Mouse (Mus musculus): Measurements from ENCODE around the gene Tedc1. TPM values are rescaled to one million over a fixed set of nuclear protein-coding genes. Genes with fewer than 3 reads are reported as not detected.
A peak's percentile ranks its signal among the peaks of the same experiment; 100 is the strongest.

Gene Tedc1
- polyA plus RNA-seq, 1 experiment: 7.6 TPM

DNA sequence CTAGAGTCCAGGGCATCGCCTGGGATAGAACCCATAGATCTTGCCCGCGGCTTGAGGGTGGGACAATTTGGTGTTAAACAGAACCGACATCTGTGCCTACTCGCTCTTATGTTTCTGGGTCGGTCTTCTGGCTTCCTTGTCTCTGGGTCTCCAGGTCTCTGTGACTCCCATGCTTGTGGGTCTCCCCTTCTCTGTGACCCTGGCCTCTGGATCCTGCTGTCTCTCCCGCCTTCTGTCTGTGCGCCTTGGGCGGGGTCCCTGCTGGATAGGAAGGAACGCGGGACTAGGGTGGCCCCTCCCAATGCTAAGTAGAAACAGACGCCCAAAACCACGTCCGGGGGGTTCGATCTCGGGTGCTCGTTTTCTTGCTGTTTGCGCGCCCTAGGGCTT is 4.0 kb upstream of the Tedc1 start:
- peaks cover 76% of the 10 kb centered on the region for H3K4me1 ChIP-seq

DNA sequence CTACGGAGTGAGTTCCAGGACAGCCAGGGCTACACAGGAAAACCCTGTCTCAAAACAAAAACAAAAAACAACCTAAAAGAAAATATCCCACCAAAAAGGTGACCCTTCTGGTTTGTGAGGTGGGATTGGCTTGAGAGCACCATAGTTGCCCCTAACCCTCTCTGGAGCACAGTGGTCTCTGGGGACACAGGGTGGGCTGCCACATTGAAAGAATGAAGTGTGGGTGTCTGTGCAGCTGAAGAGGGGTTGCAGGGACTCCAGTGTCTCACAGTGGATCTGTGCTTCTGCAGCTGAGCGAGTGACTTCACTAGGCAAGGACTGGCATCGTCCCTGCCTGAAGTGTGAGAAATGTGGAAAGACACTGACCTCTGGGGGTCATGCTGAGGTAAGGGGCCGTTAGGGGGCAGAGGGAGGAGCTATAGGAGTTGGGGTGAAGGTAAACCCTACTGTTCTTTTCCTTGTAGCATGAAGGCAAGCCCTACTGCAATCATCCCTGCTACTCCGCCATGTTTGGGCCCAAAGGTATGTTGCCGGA is 3.2 kb upstream of the Tedc1 start:
- no peak overlapping the region for H3K4me3 ChIP-seq (replicated peaks)
- peaks cover 72% of the 10 kb centered on the region for H3K4me1 ChIP-seq
- H3K27me3 ChIP-seq (replicated peaks): peaks cover 46% of the 10 kb centered on the region
- TF ChIP-seq GATA1 (IDR thresholded peaks at IDR 0.05; ENCODE audit: borderline replicate concordance, low read length) (no peak), FLI1 (IDR thresholded peaks at IDR 0.05; ENCODE audit: low read length) (no peak)
- H3K36me3 ChIP-seq (replicated peaks; ENCODE audit: low read length): peaks cover 6% of the 10 kb centered on the region
- no peaks in the 10 kb centered on the region for H3K9me3 ChIP-seq

More for the DNA sequence above, 4.0 kb upstream of the Tedc1 start:
- H3K36me3 ChIP-seq (replicated peaks; ENCODE audit: low read length): no peaks in the 10 kb centered on the region
- H3K9me3 ChIP-seq: no peaks in the 10 kb centered on the region
- H3K4me3 ChIP-seq (replicated peaks): peak overlapping the region; percentile 94
- TF ChIP-seq GATA1 (IDR thresholded peaks at IDR 0.05; ENCODE audit: borderline replicate concordance, low read length) (no peak), FLI1 (IDR thresholded peaks at IDR 0.05; ENCODE audit: low read length) (no peak)
- peaks cover 52% of the 10 kb centered on the region for H3K27me3 ChIP-seq (replicated peaks)

DNA sequence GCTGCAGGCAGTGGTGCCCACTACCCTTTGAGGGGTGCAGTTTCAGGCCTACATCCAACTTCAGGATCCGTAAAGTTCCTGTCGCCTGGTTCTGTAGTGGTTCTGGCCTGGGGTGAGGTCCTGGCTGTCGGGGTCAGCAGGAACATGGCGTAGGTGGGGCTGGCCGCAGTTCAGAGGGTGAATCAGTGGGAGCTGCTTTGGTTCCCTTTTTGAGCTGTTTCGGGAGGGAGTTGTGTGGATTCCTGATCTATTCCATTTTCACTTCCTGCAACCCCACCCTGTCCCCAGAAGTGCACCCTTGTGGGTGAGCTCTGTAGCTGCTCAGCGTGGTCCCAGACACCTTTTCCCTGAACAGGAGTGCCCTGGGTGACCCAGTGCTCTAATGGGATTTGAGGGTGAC is 2.2 kb upstream of the Tedc1 start:
- TF ChIP-seq GATA1 (IDR thresholded peaks at IDR 0.05; ENCODE audit: borderline replicate concordance, low read length): no peak
- TF ChIP-seq FLI1 (IDR thresholded peaks at IDR 0.05; ENCODE audit: low read length): no peak
- Histone ChIP-seq H3K4me1 (peaks cover 66% of the 10 kb centered on the region), H3K27me3 (replicated peaks) (peaks cover 39% of the 10 kb centered on the region), H3K4me3 (replicated peaks) (no peak overlapping the region), H3K9me3 (no peaks in the 10 kb centered on the region), H3K36me3 (replicated peaks; ENCODE audit: low read length) (peaks cover 10% of the 10 kb centered on the region)

DNA sequence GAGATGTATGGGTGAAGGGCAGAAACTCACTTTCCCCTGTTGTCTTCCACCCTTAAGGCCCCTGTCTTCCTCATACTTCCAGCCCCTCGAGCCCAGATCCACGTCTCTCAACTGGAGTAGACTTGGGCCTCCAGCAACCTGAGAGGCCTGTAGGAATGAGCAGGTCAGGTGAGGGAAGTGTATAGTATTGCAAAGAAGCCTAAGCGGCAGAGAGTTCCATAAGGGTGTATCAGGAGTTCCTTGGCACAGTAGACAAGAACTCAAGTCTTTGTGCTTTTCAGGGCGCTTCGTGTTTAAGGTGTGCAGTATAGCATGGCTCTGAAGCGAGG is 1.5 kb upstream of the Tedc1 start:
- peaks cover 32% of the 10 kb centered on the region for H3K27me3 ChIP-seq (replicated peaks)
- peaks cover 15% of the 10 kb centered on the region for H3K36me3 ChIP-seq (replicated peaks; ENCODE audit: low read length)
- H3K4me3 ChIP-seq (replicated peaks): peak overlapping the region; percentile 97
- H3K4me1 ChIP-seq: peaks cover 62% of the 10 kb centered on the region
- no peak for TF ChIP-seq GATA1 (IDR thresholded peaks at IDR 0.05; ENCODE audit: borderline replicate concordance, low read length)
- no peak for TF ChIP-seq FLI1 (IDR thresholded peaks at IDR 0.05; ENCODE audit: low read length)
- H3K9me3 ChIP-seq: no peaks in the 10 kb centered on the region

DNA sequence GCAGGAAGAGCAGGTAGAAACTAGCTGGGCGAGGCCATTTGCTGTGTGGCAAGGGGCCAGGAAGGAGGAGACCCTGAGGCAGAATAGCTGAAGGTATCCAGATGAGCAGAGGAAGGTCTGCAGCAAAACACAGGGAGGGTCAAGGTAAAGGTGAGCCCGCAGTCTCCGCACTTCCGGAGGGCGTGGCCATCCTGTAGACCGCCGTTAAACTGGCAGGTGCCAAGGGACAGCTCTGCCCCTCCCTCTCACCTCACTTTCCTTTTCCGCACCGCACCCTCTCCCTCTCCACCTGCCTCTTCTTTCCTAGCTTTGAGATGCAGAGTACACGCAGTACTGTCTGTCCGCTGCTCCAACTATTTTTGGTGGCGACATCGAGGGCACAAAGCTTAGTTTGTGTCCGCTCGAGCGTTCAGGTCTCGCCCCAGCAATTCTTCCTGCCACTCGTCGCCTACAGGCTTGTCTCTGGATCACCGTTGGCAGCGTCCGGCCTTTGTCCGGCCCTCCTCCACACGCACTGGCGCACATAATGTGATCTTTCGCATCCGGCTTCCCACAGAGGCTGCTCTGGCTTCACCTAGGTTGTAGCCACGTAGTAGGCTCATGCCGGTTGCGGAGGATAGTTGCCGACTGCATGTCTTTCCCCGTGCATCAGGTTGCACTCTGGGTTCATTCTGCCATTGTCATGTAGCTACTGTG is 997 bp upstream of the Tedc1 start:
- peak overlapping the region; percentile 97 for H3K4me3 ChIP-seq (replicated peaks)
- H3K27me3 ChIP-seq (replicated peaks): peaks cover 27% of the 10 kb centered on the region
- H3K36me3 ChIP-seq (replicated peaks; ENCODE audit: low read length): peaks cover 20% of the 10 kb centered on the region
- TF ChIP-seq FLI1 (IDR thresholded peaks at IDR 0.05; ENCODE audit: low read length): no peak
- TF ChIP-seq GATA1 (IDR thresholded peaks at IDR 0.05; ENCODE audit: borderline replicate concordance, low read length): no peak
- peaks cover 62% of the 10 kb centered on the region for H3K4me1 ChIP-seq
- H3K9me3 ChIP-seq: no peaks in the 10 kb centered on the region

DNA sequence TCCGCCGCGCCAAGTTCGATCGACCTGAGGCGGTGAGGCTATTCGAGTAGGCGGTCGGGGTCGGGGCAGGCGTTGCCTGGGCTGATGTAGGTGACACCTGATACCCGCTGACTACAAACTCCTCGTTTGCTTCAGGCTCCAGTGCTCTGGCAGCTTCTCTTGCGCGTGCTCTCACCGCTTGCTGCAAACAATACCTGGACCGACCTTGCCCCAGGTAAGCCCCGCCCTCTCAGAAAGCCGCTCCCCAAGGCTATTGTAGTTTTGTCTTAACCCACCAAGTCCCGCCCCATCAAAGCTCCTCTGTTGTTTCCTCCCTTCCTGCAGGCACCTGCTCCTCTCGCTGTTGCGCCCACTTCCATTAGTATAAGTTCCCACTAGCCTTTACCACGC is 314 bp downstream of the Tedc1 start:
- peaks cover 50% of the 10 kb centered on the region for H3K4me1 ChIP-seq
- no peaks in the 10 kb centered on the region for H3K9me3 ChIP-seq
- H3K27me3 ChIP-seq (replicated peaks): peaks cover 14% of the 10 kb centered on the region
- peak overlapping the region; percentile 97 for H3K4me3 ChIP-seq (replicated peaks)
- peaks cover 33% of the 10 kb centered on the region for H3K36me3 ChIP-seq (replicated peaks; ENCODE audit: low read length)
- no peak for TF ChIP-seq GATA1 (IDR thresholded peaks at IDR 0.05; ENCODE audit: borderline replicate concordance, low read length)
- no peak for TF ChIP-seq FLI1 (IDR thresholded peaks at IDR 0.05; ENCODE audit: low read length)

DNA sequence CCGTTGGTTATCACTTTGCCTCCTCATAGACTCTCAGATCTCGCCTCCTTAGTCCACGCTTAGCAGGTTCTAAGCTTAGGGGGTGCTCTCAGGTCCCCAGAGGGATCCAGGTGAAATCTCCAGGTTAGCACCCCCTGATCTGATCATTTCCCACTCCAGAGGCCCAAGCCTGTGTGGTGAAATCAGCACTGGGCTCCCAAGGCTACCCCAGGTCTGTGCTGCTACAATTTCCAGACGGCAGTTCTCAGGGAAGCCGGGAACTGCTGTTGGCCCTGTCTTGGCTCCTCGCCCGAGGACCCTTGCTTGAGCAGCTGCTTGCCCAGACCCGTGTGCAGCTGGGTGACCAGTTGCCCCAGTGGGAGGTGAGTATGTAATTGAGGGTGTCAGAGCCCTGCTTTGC is 781 bp downstream of the Tedc1 start:
- H3K36me3 ChIP-seq (replicated peaks; ENCODE audit: low read length): peaks cover 38% of the 10 kb centered on the region
- peaks cover 45% of the 10 kb centered on the region for H3K4me1 ChIP-seq
- peaks cover 9% of the 10 kb centered on the region for H3K27me3 ChIP-seq (replicated peaks)
- H3K9me3 ChIP-seq: no peaks in the 10 kb centered on the region
- H3K4me3 ChIP-seq (replicated peaks): peak overlapping the region; percentile 97
- TF ChIP-seq FLI1 (IDR thresholded peaks at IDR 0.05; ENCODE audit: low read length) (no peak), GATA1 (IDR thresholded peaks at IDR 0.05; ENCODE audit: borderline replicate concordance, low read length) (no peak)

DNA sequence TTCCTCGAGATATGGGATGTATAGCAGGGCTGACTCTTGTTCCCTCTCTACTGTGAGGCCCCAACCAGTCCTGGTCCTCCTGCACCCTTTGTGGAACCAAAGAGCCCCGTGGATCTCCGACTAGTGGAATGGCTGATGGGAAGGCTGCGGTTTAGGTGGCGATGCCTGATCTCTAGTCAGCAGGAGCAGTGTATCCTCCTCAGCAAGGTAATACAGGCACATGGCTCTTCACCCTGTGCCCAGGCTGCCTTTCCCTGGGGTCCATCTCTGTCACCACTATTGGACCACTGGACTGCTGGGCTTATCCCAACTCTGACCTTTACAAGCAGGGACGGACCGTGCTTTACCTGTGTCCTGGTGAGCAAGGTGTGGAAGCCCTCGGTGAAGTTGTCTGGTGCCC is 1.3 kb downstream of the Tedc1 start:
- peaks cover 43% of the 10 kb centered on the region for H3K36me3 ChIP-seq (replicated peaks; ENCODE audit: low read length)
- TF ChIP-seq FLI1 (IDR thresholded peaks at IDR 0.05; ENCODE audit: low read length) (no peak), GATA1 (IDR thresholded peaks at IDR 0.05; ENCODE audit: borderline replicate concordance, low read length) (no peak)
- H3K4me1 ChIP-seq: peaks cover 40% of the 10 kb centered on the region
- H3K9me3 ChIP-seq: no peaks in the 10 kb centered on the region
- H3K4me3 ChIP-seq (replicated peaks): no peak overlapping the region
- peaks cover 4% of the 10 kb centered on the region for H3K27me3 ChIP-seq (replicated peaks)

DNA sequence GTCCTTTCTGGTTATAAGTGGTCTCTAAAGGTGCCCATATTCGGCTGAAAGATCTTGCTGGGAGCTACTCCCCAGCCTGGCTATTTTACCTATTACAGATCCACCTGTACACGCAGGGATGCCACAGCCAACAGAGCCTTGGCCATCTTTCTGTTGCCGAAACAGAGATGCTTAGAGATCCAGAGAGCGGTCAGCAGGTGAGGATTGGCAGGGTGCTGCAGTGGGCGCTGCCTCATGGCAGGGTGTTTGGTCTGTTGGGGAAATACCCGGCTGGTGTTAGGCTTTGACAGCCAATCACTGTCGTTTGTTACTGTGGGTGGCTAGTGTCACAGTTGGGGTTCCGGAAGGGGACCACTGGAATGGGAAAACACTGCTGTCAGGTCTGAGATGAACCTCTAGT is 1.8 kb downstream of the Tedc1 start:
- Histone ChIP-seq H3K9me3 (no peaks in the 10 kb centered on the region), H3K4me1 (peaks cover 35% of the 10 kb centered on the region), H3K27me3 (replicated peaks) (peaks cover 2% of the 10 kb centered on the region), H3K4me3 (replicated peaks) (no peak overlapping the region), H3K36me3 (replicated peaks; ENCODE audit: low read length) (peaks cover 48% of the 10 kb centered on the region)
- TF ChIP-seq FLI1 (IDR thresholded peaks at IDR 0.05; ENCODE audit: low read length): no peak
- no peak for TF ChIP-seq GATA1 (IDR thresholded peaks at IDR 0.05; ENCODE audit: borderline replicate concordance, low read length)

DNA sequence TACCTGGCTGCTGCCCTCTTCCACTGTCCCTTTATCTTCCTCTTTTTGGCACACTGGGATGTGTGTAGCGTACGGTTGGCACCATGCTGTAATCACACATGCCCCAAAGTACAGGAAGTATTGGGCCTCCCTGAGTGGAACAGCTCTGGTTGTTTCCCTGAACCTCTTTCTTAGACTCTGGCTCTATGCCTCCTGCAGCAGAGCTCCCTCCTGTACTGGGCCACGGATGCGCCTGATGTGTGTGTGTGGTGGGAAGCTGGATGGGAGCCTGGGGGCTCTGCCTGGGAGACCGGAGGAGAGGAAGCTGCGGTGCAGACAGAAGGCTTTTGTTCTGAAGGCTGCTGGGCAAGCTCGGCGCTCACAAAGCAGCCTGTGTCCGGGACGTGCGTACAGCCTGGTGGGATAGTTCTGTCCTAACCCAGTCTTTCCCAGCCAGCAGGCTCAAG is 7.4 kb downstream of the Tedc1 start:
- no peak for TF ChIP-seq FLI1 (IDR thresholded peaks at IDR 0.05; ENCODE audit: low read length)
- TF ChIP-seq GATA1 (IDR thresholded peaks at IDR 0.05; ENCODE audit: borderline replicate concordance, low read length): no peak
- peaks cover 22% of the 10 kb centered on the region for H3K4me1 ChIP-seq
- H3K36me3 ChIP-seq (replicated peaks; ENCODE audit: low read length): peaks cover 64% of the 10 kb centered on the region
- H3K9me3 ChIP-seq: no peaks in the 10 kb centered on the region
- peaks cover 17% of the 10 kb centered on the region for H3K27me3 ChIP-seq (replicated peaks)
- H3K4me3 ChIP-seq (replicated peaks): no peak overlapping the region

All from megakaryocyte, embryonic 14.5 days (primary cell).